Mouse (Mus musculus): ENCODE data around the gene Cmas. TPM values are rescaled to one million over a fixed set of nuclear protein-coding genes. Genes with fewer than 3 reads are reported as not detected.

Cmas gene
- 74.7 and 79.6 TPM in 2 replicates for polyA plus RNA-seq (2015; fragmentation: Nextera tagmentation; extraction: Ambion mirVana)

DNA sequence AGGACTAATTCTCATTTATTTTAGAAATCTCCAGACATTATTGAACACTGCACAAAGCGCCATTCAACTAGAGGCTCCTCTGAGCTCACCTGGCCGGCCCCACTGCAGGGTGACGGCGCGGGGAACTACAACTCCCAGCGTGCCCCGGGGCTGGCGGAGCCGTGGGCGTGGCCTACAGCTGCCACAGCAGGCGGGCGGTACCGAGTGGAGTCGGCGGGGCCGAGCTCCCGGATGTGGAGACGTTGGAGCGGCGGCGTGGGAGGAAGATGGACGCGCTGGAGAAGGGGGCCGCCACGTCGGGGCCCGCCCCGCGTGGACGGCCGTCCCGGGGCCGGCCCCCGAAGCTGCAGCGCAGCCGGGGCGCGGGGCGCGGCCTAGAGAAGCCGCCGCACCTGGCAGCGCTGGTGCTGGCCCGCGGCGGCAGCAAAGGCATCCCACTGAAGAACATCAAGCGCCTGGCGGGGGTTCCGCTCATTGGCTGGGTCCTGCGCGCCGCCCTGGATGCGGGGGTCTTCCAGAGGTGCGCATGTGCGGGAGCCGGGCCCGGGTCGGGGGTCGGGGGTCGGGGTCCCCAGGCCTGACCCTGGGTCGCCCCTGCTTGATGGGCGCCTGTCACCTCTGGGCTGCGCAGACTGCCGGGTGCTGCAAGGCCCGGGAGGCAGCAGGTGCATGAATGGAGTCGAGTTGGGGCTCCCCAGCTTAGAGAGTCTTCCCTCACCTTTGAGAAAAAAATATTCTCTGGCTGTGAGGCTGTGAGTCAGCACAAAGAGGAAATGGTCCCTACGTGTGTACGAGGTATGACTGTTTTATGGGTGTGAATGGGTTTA, at the start of gene Cmas:
Cmas (plus strand) TSS at position 180 of the 827 bp plus-strand sequence.
- ATAC-seq (ENCODE audit: low FRiP score, low read depth), result peak; percentile 98
- H3K9me3 ChIP-seq, result no peaks in the 10 kb centered on the region
- H3K27me3 ChIP-seq, result peaks cover 27% of the 10 kb centered on the region
- H3K36me3 ChIP-seq, result peaks cover 13% of the 10 kb centered on the region; the same call in 1 of the 2 replicates
- H3K4me2 ChIP-seq (replicated peaks), result peak within 1 kb of the TSS; percentile 75
- peak within 1 kb of the TSS; percentile 88 for H3K4me3 ChIP-seq
- H3K4me1 ChIP-seq, result peaks cover 16% of the 10 kb centered on the region
- under 1% methylated on average over 68 of the region's 68 CpGs for WGBS
- peak within 1 kb of the TSS; percentile 39 for H3K27ac ChIP-seq
- peak within 1 kb of the TSS; percentile 91 for H3K9ac ChIP-seq

DNA sequence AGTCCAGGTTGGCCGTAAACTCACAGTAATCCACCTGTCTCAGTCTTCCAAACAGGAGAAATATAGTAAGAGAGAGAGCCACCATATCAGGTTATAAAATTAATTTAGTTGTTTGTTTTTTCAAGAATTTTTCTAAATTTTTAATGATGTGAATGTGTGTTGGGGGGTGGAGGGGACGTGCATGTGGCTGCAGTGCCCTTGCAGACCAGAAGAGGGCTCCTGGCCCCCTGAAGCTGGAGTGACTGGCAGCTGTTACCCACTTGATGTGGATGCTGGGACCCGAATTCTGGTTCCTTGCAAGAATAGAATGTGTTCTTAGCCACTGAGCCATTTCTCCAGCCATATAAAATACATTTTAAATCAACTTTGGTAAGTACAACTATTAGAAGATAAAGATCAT, 49.8 kb upstream of the Cmas start:
- Histone ChIP-seq H3K27me3 (peaks cover 10% of the 10 kb centered on the region; the same call in 1 of the 2 replicates), H3K27ac (no peak overlapping the region), H3K4me3 (no peak overlapping the region), H3K36me3 (no peaks in the 10 kb centered on the region), H3K9ac (no peak overlapping the region), H3K9me3 (0 out of 2 replicates have a peak, but pooled peaks cover 4% of the 10 kb centered on the region), H3K4me1 (peaks cover 3% of the 10 kb centered on the region; the same call in 1 of the 2 replicates), H3K4me2 (replicated peaks) (no peak overlapping the region)
- no peak for ATAC-seq (ENCODE audit: low FRiP score, low read depth)
- 74% methylated on average over 3 of the region's 3 CpGs for WGBS

DNA sequence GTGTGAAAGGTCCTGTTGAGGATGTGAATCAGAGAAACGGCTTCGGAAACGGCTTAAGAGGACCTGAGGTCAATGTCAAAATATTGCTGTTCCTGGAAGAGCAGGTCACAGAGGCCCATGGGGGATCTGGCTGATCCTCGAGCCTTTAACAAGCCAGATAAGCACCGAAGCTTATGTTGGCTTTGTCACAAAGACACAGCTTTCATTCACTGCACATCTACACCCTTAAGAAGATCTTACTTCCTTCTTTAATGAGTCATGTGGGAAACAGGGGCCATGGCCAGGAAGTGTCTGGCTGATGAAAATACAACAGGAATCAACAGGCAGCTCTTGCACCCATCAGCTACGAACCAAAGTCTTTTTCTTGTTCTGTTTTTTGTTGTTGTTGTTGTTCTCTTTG, 48.1 kb upstream of the Cmas start:
- Histone ChIP-seq H3K4me1 (no peaks in the 10 kb centered on the region), H3K9ac (no peak overlapping the region), H3K27me3 (peaks cover 4% of the 10 kb centered on the region; the same call in 1 of the 2 replicates), H3K36me3 (no peaks in the 10 kb centered on the region), H3K4me2 (replicated peaks) (no peak overlapping the region), H3K4me3 (no peak overlapping the region), H3K27ac (no peak overlapping the region), H3K9me3 (0 out of 2 replicates have a peak, but pooled peaks cover 4% of the 10 kb centered on the region)
- ATAC-seq (ENCODE audit: low FRiP score, low read depth), result no peak
- 84% methylated on average over 6 of the region's 6 CpGs for WGBS

DNA sequence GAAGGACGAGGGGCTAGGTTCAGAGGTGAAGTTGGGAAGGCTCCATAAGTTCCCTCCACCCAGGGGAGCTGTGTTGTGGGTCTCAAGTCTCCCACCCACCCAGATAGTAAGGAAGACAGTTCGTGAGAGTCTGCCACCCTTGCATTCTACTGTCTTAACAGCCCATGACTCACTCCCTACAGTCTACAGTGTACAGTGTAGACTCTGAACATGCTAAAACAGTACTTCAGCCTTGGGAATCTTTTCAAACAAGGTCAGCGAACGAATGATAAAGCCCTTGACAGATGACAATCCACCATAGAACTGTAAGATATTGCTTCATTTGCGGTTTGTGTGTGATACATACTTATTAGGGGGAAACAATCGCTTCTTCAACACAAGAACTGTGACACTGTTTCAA, 45.8 kb upstream of the Cmas start:
- H3K27me3 ChIP-seq, result no peaks in the 10 kb centered on the region
- H3K36me3 ChIP-seq, result no peaks in the 10 kb centered on the region
- H3K4me3 ChIP-seq, result no peak overlapping the region
- no peak overlapping the region for H3K9ac ChIP-seq
- no peak overlapping the region for H3K4me2 ChIP-seq (replicated peaks)
- 0 out of 2 replicates have a peak, but pooled peaks cover 4% of the 10 kb centered on the region for H3K9me3 ChIP-seq
- 79% methylated on average over 6 of the region's 6 CpGs for WGBS
- no peak for ATAC-seq (ENCODE audit: low FRiP score, low read depth)
- H3K27ac ChIP-seq, result no peak overlapping the region
- no peaks in the 10 kb centered on the region for H3K4me1 ChIP-seq

DNA sequence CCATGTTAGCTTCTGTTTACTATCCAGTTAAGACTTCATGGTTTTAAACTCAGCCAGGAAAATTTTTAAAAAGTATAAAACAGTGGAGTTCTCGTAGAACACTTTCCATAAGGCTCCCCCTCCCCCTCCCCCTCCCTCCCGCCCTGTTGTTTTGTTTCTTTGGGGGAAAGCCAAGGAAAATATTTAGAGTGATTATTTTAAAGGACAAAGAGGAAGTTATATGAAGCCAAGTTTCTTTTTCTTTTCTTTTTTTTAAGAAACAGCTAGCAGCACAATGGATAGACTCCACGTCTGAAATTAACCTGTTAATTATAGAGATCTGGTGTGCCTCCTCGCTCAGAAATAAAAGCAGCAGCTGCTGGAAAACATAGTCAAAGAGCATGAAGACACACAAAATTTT, 45.4 kb upstream of the Cmas start:
- Histone ChIP-seq H3K4me1 (no peaks in the 10 kb centered on the region), H3K27me3 (no peaks in the 10 kb centered on the region), H3K9ac (no peak overlapping the region), H3K36me3 (no peaks in the 10 kb centered on the region), H3K27ac (no peak overlapping the region), H3K4me3 (no peak overlapping the region), H3K4me2 (replicated peaks) (no peak overlapping the region), H3K9me3 (0 out of 2 replicates have a peak, but pooled peaks cover 4% of the 10 kb centered on the region)
- ATAC-seq (ENCODE audit: low FRiP score, low read depth), result no peak
- WGBS, result 42% methylated on average over 4 of the region's 4 CpGs

DNA sequence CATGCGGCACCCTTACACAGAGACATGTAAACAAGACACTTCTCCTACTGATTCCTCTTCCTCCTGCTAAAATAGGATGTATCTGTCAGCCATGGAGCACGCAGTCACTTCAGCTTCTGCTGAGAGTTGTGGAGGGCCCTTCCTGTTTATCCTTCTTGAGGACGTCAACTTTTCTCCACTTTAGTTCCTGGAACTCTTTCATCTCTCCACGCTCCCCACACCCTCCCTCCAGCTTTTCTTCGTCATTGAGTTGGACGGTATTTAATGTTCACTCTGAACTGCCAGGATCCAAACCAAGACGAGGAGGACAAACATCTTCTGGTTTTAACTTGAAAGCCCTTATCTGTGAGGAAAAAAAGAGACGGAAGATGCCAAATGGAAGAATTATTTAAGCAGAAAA, 41.5 kb upstream of the Cmas start:
- Histone ChIP-seq H3K9ac (no peak overlapping the region), H3K27me3 (no peaks in the 10 kb centered on the region), H3K9me3 (no peaks in the 10 kb centered on the region), H3K27ac (no peak overlapping the region), H3K4me1 (no peaks in the 10 kb centered on the region), H3K4me3 (no peak overlapping the region), H3K4me2 (replicated peaks) (no peak overlapping the region), H3K36me3 (no peaks in the 10 kb centered on the region)
- WGBS, result 82% methylated on average over 8 of the region's 8 CpGs
- no peak for ATAC-seq (ENCODE audit: low FRiP score, low read depth)

DNA sequence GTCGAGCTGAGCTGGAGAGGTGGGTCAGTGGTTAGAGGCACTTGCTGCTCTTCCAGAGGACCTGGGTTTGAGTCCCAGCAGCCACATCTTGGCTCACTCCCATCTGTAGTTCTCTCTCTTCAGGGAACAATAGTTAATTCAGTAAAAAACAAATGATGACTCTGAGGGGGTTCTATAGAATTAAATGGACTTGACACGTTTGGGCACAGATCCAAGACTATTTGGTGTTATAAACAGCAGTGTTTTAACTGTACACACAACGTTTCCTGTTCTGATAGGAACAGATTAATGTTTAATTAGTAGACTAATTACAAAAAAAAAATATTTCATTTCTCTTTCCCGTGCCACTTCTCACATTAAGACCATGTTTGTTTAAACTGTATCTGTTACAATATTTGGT, 39.3 kb upstream of the Cmas start:
- Histone ChIP-seq H3K4me2 (replicated peaks) (no peak overlapping the region), H3K36me3 (no peaks in the 10 kb centered on the region), H3K27ac (no peak overlapping the region), H3K4me1 (no peaks in the 10 kb centered on the region), H3K27me3 (no peaks in the 10 kb centered on the region), H3K9ac (no peak overlapping the region), H3K9me3 (no peaks in the 10 kb centered on the region), H3K4me3 (no peak overlapping the region)
- ATAC-seq (ENCODE audit: low FRiP score, low read depth), result no peak
- 71% methylated on average over 4 of the region's 4 CpGs for WGBS

DNA sequence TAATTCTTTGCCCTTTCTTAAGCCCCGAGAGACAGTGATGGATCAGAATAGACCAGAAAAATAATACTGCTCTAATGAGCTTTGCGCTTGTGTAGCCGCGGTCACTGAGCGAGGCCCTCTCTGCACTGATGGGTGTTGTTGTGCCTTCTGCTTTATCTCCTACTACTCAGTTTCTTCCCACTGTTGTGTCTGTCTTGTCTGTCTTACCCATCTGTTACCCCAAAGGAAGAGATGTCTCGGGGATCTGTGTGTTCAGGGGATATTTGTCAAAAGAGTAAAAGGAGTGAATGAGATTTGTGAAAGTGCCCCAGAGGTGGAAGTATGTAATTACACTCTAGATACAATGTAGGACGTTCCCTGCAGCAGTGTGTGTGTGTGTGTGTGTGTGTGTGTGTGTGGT, 38.3 kb upstream of the Cmas start:
- Histone ChIP-seq H3K36me3 (no peaks in the 10 kb centered on the region), H3K27ac (no peak overlapping the region), H3K4me2 (replicated peaks) (no peak overlapping the region), H3K9ac (no peak overlapping the region), H3K9me3 (no peaks in the 10 kb centered on the region; the same call in 1 of the 2 replicates), H3K27me3 (no peaks in the 10 kb centered on the region), H3K4me3 (no peak overlapping the region), H3K4me1 (no peaks in the 10 kb centered on the region)
- WGBS, result 82% methylated on average over 7 of the region's 7 CpGs
- no peak for ATAC-seq (ENCODE audit: low FRiP score, low read depth)

DNA sequence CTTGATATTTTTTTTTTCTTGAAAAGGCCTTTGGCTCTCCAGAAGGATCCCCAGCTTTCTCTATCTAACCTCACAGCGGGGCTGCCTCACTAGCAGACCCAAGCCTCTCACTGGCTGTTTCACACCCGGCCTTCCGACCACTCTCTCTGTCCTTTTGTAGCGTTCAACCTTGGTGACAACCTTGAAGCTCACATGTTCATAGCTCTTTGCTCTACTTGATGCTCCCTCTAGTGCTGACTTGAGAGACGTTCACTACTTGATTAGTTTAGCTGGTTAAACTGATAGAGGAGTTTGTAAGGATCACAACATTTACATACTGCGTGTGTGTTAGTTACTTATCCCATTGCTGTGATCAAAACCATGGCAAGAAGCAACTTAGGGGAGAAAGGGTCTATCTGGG, 35.8 kb upstream of the Cmas start:
- ATAC-seq (ENCODE audit: low FRiP score, low read depth), result no peak
- Histone ChIP-seq H3K9ac (no peak overlapping the region), H3K4me2 (replicated peaks) (no peak overlapping the region), H3K27me3 (no peaks in the 10 kb centered on the region), H3K4me1 (no peaks in the 10 kb centered on the region), H3K4me3 (no peak overlapping the region), H3K36me3 (no peaks in the 10 kb centered on the region), H3K27ac (no peak overlapping the region), H3K9me3 (no peaks in the 10 kb centered on the region; the same call in 1 of the 2 replicates)
- 64% methylated on average over 6 of the region's 6 CpGs for WGBS

DNA sequence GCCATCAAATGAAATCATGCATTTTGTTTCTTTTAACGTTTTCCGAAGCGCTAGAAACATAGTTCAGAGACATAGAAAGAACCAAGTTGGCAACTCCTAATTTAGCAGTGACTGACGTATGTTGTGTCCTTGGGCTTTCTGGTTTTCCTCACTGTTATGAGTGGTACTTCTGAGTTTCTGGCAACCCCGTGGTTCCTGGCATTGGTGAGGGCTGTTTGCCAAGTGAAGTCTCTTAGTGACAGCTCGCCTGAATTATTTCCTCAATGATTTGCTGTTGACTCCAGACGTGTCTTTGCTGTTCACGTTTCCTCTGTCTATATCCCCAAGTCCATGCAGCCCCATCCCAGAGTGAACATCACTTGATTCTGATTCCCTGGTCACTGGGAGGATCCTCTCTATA, 34.8 kb upstream of the Cmas start:
- 83% methylated on average over 8 of the region's 8 CpGs for WGBS
- Histone ChIP-seq H3K9me3 (no peaks in the 10 kb centered on the region; the same call in 1 of the 2 replicates), H3K27me3 (no peaks in the 10 kb centered on the region), H3K4me2 (replicated peaks) (no peak overlapping the region), H3K36me3 (no peaks in the 10 kb centered on the region), H3K4me3 (no peak overlapping the region), H3K27ac (no peak overlapping the region), H3K4me1 (no peaks in the 10 kb centered on the region), H3K9ac (no peak overlapping the region)
- no peak for ATAC-seq (ENCODE audit: low FRiP score, low read depth)

DNA sequence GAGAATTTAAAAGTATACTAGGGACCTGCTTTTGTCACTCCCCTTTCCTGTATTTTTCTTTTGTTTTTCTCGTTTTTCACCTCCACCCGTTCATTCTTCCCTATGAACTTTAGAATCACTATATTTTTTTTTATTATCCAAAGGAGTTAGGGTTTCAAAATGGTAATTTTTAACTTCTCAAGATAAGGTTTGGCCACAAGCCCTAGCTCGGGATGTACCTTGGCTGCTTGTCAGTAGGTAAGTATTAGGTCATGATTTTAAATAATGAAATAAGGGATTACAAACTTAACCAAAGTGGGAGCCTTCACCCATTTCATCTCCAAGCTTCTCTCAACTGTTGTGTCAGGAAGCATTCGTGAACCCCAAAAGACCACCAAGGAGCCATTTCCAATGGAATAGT, 30.5 kb upstream of the Cmas start:
- H3K4me3 ChIP-seq, result no peak overlapping the region
- H3K36me3 ChIP-seq, result no peaks in the 10 kb centered on the region
- no peak for ATAC-seq (ENCODE audit: low FRiP score, low read depth)
- no peak overlapping the region for H3K9ac ChIP-seq
- no peaks in the 10 kb centered on the region; the same call in 1 of the 2 replicates for H3K9me3 ChIP-seq
- no peak overlapping the region for H3K4me2 ChIP-seq (replicated peaks)
- no peaks in the 10 kb centered on the region for H3K27me3 ChIP-seq
- H3K4me1 ChIP-seq, result no peaks in the 10 kb centered on the region
- 87% methylated on average over 4 of the region's 4 CpGs for WGBS
- H3K27ac ChIP-seq, result no peak overlapping the region

DNA sequence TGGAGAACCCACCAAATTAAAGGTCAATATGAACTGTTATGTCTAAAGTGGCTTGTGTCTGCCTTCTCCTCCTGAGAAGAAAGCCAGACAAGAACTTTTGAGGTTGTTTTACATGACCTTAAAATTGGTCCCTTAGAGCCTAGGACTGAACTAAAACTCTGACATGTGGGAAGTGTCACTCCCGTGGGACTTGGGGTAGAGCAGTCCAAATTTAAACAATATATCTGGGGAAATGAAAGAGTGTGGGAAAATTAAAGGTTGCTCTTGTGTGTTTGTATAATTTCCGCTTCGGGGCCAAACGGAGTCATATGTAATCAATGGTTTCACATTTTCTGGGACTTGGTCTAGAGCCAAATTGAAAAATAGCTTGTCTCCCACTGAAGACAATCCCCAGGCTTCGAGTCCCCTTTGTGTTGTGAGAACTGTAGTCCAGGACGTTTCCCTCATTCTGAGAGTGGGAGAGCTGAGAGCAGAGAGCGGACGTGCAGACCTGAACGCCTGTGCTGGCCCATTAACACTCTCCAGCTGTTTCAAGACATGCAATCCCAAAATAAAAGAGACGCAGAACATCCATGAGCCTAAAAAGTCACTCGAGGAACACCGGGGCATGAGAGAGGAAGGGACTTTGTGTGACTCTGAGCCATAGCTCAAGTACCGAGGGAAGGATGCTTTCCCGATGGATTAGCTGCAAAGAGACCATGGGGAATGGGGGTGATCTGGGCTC, 23.8 kb upstream of the Cmas start:
- Histone ChIP-seq H3K4me2 (replicated peaks) (no peak overlapping the region), H3K36me3 (no peaks in the 10 kb centered on the region), H3K9ac (no peak overlapping the region), H3K4me3 (no peak overlapping the region), H3K9me3 (no peaks in the 10 kb centered on the region), H3K4me1 (no peaks in the 10 kb centered on the region), H3K27me3 (0 out of 2 replicates have a peak, but pooled peaks cover 2% of the 10 kb centered on the region), H3K27ac (no peak overlapping the region)
- WGBS, result 64% methylated on average over 14 of the region's 14 CpGs
- ATAC-seq (ENCODE audit: low FRiP score, low read depth), result no peak

All from limb, embryonic 13.5 days (tissue).